Mouse (Mus musculus) B cell, adult 2 months (primary cell): ENCODE measurements around the gene Reg4.

Experiments used
- DNase-seq, 2 experiments: peaks; one replicate each; pipeline ENCODE4 v3.0.0; 2022

Reg4 gene

DNA sequence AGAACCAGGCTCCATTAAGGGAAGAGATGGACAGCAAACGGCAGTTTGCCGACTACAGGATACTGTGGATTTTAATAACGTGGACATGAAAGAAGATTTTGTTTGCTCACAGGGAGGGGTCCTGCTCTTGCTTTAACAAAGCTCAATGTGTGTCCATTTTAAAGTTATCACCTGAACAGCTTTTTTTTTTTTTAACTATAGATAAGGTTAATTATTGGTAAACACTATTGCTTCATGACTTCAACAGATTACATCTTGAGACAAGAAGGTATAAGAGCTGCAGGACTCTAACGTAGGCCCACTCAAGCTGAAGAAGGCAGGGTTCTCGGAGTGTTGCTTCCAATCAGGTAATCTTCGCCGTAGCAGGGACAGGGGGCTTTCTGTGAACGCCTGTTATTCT, at the start of gene Reg4:
Gene Reg4 (plus strand): TSS at position 301 of the 400 bp plus-strand sequence.
- DNase-seq: no peak

DNA sequence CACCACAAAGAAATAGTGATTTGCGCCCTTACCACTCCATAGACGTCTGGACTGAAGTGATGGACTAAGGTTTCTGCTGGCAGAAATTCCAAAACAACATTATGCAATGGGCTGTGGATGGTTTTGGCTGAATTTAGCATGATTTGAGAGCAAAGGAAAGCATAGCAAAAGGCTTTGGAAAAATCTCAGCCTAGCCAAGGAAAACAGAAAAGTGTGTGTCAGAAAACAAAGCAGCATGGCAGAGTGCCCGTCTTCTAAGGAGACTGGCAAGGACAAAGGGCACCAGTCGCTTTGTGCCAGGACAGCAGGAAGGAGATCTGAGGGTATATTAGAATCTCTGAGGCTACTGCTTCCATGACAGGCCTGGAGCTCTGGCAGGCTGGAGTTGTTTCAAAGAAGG, 43.6 kb upstream of the Reg4 start:
- DNase-seq: no peak

GRCm38 (mm10) chr3:98180805-98181204, 41.2 kb upstream of the Reg4 start:
- no peak for DNase-seq

- DNase-seq: no peak
These were observed 36.7 kb upstream of the Reg4 start for GRCm38 (mm10) chr3:98185163-98185714.

DNA sequence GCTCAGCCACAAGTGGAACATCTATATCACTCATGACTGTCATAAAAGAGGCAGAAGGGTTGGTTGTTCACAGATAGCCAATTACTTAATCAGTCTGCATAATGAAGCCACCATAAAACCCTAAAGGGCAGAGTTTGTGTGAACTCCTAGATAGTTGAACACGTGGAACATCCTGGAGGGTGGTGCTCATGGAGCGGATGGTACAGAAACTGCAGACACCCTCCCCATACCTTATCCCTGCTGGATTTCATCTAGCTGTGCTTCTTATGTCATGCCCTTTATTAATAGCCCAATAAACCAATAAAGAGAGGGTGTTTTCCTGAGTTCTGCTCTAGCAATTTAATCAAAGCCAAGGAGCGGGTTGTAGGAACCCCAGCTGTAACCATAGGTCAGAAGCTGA, 34.2 kb upstream of the Reg4 start:
- DNase-seq: no peak

DNA sequence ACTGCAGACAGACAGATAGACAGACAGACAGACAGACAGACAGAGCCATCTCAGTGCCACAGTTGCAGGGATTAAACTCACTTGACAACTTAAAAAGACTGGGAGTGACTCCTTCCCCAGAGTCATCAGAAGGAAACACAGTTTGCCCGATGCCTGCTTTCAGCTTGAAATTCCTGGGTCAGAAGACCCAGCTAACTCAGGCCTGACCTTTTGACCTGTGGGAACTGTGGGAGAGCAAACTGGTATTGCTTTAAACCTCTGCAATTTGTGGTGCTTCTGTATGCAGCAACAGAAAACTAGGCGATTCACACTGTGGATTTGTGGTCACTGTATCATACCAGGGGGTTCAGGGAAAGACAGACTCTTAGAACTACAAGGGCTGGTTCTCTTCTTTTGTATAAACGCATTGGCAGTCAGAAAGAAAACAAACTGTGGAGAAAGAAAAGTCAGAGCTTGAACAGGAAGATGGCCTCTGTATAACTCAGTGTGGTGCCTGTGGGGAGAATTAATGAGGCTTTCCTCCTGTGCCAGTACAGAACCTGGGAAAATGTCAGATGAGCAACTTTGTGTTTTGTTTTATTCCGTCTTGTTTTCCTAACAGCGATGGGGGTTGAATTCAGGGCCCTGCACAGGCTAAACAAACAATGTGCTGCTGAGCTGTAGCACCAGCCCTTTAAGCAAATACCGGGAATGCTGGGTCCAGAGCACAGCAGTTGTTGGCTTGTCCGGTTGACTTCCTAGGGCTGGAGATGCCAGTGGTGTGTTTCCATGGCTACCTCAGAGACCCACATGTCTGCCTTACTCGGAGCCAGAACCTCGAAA, 24.0 kb upstream of the Reg4 start:
- no peak for DNase-seq

DNA sequence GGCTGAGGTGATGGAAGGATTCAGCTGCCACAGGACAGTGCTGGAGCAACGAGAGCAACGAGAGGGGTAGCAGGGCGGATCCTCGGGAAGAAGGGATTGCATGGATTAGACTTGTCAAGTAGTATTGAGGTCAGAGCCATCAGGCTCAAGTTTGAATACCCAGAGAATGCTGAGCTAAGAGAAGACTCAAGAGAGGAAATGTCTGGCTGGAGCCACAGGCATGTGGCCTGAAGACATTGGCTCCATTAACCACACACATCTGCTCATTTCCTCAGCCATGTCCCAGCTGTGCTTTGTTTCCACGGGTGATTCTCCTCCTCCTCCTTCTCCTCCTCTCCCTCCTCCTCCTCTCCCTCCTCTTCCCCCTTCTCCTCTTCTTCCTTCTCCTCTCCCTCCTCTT, 22.2 kb upstream of the Reg4 start:
- DNase-seq: no peak

GRCm38 (mm10) chr3:98203282-98203681, 18.7 kb upstream of the Reg4 start:
- DNase-seq: no peak

DNA sequence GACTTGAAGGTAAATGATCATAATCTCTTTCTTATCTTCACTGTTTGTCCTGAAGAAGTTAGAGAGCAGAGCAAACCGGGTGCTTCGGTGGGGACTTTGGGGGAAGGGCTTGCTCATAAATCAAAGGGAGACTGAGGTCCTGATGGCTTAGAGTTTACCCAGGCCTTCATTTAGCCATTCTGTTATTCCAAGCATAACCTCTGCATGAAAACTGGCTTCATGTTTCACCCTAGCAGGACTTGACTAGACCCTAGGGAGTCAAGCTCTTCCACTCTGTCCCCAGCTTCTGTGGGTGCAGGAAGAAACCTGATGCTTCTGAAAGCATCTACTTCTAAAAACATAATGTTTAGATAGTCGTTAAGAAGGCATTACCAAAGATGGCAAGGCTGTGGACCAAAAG, 15.0 kb upstream of the Reg4 start:
- no peak for DNase-seq

- no peak for DNase-seq
These were observed 12.8 kb upstream of the Reg4 start for GRCm38 (mm10) chr3:98209161-98209560.

DNA sequence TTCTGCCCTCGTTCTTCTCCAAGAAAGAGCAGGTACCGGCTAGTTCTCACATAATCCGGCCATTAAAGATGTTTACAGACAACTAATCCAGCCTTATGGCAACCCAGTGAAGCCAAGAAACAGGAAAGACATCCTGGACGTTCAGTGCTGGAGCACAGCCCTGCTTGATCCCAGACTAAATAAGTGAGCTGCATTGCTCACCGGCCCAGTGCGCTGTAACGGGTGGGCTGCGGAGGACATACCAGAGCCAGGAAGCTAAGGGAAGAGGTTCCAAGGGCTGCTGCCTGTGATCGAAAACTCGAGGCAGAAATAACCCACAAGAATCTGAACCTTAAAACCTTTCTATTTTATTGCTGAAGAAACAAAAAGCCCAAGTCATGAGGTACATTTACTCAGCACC, 11.1 kb upstream of the Reg4 start:
- no peak for DNase-seq

DNA sequence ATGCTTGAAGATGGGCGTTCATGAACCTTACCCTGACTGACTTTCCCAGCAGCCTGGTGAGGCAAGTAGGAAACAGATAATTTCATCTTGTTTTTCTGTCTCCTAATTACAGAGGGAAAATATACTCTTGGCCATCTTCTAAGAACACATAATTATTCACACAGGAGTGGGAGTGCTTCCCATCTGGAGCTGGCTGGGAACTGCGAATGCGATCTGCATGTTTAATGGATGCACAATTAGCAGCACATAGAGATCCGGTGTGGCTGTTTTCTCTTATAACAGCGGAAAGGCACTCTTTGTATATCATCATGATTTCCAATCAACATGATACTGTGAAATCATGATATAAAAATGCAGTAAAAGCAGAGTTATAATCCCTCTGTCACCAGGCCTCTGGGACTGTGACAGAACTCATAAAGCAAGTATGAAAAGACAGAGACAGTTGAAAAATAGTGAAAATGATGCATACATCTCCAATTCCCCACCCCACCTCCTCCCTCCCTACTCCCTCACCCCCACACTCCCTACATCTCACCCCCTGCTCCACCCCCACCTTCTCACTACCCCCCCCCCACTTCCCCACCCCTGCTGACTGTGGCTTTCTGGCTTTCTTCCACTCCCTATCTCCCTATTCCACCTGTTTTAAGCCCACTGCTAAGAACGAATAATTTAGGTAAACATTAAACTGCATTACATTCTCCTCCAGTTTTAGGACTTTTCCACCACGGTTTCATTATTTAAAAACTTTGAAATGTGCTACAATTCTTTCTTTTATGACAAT, 10.5 kb upstream of the Reg4 start:
- DNase-seq: no peak

DNA sequence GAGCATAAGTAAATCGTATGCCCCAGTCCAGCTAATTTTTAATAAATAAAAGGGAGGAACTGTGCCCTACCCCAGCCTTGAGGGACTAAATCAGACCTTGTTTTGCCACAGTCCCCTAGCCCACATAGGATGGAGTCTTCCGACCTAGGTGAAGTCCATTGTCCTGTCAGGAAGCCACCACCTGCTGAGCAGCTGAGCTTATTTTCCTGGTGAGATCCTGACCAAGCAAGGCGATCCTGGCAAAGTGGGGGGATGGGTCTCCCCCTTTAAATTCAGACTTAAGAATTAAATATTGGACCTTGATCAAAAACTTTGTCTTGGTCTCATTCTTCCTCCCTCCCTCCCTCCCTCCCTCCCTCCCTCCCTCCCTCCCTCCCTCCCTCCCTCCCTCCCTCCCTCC, 5.7 kb upstream of the Reg4 start:
- no peak for DNase-seq

DNA sequence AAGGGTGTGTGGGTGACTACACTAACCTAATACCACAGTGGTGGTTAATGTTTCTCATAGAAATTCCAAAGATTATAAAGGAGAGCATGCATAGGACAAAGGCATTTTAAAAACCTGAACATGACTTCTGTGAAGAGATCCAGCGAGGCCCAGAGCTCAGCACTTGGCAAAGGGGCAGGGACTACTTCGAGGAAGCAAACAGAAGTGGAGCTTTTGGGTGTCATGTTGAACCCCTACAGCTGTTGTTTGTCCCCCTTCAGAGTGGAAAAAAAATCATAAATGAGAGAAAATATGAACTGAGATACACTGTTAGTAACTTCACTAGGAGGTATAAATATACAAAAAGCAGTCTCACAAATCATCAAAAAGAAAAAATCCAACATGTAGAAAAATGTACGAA, 1.3 kb downstream of the Reg4 start:
- no peak for DNase-seq

- DNase-seq: peak; percentile 8 to 16
These were observed 2.0 kb downstream of the Reg4 start for GRCm38 (mm10) chr3:98223783-98224580.

DNA sequence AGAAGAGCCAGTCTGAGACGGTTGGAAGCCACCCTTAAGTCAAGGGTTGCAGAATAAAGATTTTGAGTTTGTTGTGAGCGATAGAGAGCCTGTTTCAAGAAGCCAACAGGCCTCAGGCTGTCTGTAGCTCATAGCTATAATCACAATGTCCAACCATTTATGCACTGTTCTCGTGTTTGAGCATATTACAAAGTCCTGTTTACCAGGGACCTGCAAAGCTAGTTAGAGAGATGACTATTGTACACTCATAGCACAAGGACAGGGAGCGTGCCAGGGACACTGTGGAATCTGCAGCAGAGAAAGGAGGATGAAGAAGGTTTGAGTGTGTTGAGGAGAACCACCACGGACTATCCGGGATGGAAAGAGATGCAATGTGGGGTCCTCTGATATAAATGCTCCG, 3.0 kb downstream of the Reg4 start:
- no peak for DNase-seq

DNA sequence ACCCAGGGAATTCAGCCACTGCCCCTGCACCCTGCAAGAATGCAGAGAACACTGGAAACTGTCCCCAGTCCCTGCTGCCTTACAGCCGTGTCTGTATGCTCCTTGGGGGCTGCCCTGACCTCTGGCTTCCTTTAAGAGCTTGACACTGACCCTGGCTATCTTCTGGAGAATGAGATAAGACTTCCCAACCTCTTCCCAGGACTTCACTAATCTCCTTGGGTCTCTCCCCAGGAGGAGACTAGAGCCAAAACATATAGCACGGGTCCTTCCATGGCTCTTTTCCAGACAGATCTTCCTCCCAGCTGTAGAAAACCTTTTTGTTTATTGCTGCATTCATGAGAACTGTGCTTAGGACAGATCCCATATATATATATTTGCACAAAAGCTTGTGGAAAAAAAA, 3.8 kb downstream of the Reg4 start:
- DNase-seq: no peak

DNA sequence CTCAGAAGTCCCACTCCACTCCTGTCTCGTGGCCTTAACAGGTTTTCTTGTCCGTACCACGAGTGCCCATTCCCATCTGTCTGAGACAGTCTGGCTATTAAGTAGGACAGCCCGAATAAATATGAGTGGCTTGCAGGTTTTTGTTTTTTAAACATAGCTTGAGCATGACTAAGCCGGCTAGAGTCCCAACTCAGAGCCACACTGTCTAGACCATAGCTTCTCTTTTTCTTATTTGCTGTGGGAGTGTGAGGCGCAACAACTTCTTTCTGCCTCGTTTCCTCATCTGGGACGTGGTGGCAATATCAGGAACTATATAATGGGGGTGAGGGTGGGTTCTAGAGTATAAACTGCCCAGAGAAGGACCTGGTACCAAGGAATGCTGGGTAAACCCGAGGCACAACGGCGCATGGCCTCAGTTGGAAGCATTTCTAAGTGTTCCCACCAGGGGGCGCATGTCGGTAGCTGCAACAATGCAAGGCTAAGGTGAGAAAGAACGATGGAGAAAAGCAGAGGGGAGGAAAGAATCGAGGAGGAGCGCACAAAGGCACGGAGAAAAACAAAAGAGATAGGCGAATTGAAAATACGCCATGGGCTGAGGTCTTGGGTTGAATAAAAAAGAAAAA, 5.1 kb downstream of the Reg4 start:
- DNase-seq: peak; percentile 80 to 83

GRCm38 (mm10) chr3:98227763-98228162, 5.8 kb downstream of the Reg4 start:
- no peak for DNase-seq

GRCm38 (mm10) chr3:98229943-98230342, 8.0 kb downstream of the Reg4 start:
- no peak for DNase-seq

GRCm38 (mm10) chr3:98233504-98233903, 11.5 kb downstream of the Reg4 start:
- no peak for DNase-seq

GRCm38 (mm10) chr3:98236266-98236665, 14.3 kb downstream of the Reg4 start:
- no peak for DNase-seq

GRCm38 (mm10) chr3:98237240-98237639, 15.3 kb downstream of the Reg4 start:
- DNase-seq: no peak
